Mouse (Mus musculus): ENCODE data around the gene Anks1b. TPM values are rescaled to one million over a fixed set of nuclear protein-coding genes. Genes with fewer than 3 reads are reported as not detected.

The Anks1b gene
- total and polyA plus RNA-seq, 3 experiments, result not detected

DNA sequence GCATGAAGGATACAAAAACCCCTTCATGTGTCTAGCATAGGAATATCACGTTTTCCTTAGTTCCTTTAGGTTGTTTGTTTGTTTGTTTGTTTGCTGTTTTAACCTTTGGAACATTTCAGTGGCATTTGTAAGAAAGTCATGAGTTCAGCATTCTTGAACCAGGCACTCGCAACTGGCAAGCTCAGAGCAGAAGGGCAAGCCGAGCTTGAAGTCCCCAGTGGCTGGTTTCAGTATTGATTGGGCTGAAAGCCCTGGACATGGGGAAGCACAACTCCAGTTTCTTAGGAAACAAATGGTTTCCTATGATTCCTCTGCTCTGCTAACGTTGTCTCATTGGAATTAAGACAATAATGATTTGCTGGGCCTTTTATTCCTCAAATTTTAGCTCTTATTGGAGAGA, 846.7 kb downstream of the Anks1b start:
- H3K9ac ChIP-seq (ENCODE audit: control insufficient read depth, low read depth, low read length, poor library complexity, severe bottlenecking), result no peak overlapping the region
- H3K27me3 ChIP-seq (ENCODE audit: control insufficient read depth in 1 of 2, insufficient read depth in 2 of 2, low read length in 2 of 2), result no peaks in the 10 kb centered on the region; a peak in 1 of 4 replicates
- no peaks in the 10 kb centered on the region for H3K9me3 ChIP-seq (replicated peaks; ENCODE audit: insufficient read depth, low read length)
- no peaks in the 10 kb centered on the region for H3K36me3 ChIP-seq (ENCODE audit: control insufficient read depth in 1 of 2, insufficient read depth in 2 of 2, low read length in 2 of 2)
- no peak overlapping the region for H3K4me3 ChIP-seq (ENCODE audit: control insufficient read depth in 1 of 2, insufficient read depth in 1 of 2, low read depth in 2 of 2, low read length in 2 of 2)
- H3K79me2 ChIP-seq (ENCODE audit: control insufficient read depth, insufficient read depth, low read length, poor library complexity), result no peaks in the 10 kb centered on the region
- no peaks in the 10 kb centered on the region for H3K4me1 ChIP-seq (ENCODE audit: control insufficient read depth in 1 of 2, insufficient read depth in 2 of 2, low read length in 2 of 2)
- DNase-seq (ENCODE audit: low read depth, low spot score), result no peak
- no peak overlapping the region for H3K27ac ChIP-seq (ENCODE audit: control insufficient read depth, low read depth, low read length)
- TF ChIP-seq RAD21 (IDR thresholded peaks at IDR 0.05; ENCODE audit: low read depth, low read length) (no peak), TBP (IDR thresholded peaks at IDR 0.05; ENCODE audit: low read depth, low read length) (no peak), MAFK (IDR thresholded peaks at IDR 0.05; ENCODE audit: borderline replicate concordance, low read depth, low read length) (no peak), EP300 (IDR thresholded peaks at IDR 0.05; ENCODE audit: low read depth in 1 of 2, low read length in 2 of 2) (no peak), GABPA (IDR thresholded peaks at IDR 0.05; ENCODE audit: low read depth, low read length) (no peak), SMC3 (IDR thresholded peaks at IDR 0.05; ENCODE audit: low read depth, low read length) (no peak), RCOR1 (IDR thresholded peaks at IDR 0.05; ENCODE audit: low read depth, low read length) (no peak), NELFE (IDR thresholded peaks at IDR 0.05; ENCODE audit: low read depth, low read length) (no peak), MXI1 (IDR thresholded peaks at IDR 0.05; ENCODE audit: low read depth, low read length) (no peak), TAL1 (IDR thresholded peaks at IDR 0.05; ENCODE audit: low read length) (no peak), HCFC1 (IDR thresholded peaks at IDR 0.05; ENCODE audit: low read depth, low read length) (no peak), CHD2 (IDR thresholded peaks at IDR 0.05; ENCODE audit: low read length) (no peak)

DNA sequence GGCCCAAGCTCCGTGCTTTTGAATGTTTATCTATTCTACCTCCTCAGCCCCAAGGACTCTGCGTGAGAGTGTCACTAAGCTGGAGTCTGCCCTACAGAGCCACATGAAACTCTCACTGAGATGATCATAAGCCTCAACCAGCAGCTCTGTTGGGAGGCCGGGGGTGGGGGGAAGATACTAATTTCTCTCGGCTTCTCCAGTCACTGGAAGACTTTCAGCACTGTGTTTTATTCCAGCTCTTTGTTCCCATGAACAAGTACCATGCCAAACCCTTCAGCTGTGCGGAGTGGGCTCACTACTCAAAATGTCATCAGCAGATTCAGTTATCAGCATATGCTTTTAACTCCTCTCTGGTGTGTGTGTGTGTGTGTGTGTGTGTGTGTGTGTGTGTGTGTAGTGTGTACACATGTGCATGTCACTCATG, 849.8 kb downstream of the Anks1b start:
- no peak overlapping the region for H3K4me3 ChIP-seq (ENCODE audit: control insufficient read depth in 1 of 2, insufficient read depth in 1 of 2, low read depth in 2 of 2, low read length in 2 of 2)
- H3K4me1 ChIP-seq (ENCODE audit: control insufficient read depth in 1 of 2, insufficient read depth in 2 of 2, low read length in 2 of 2), result no peaks in the 10 kb centered on the region
- TF ChIP-seq HCFC1 (IDR thresholded peaks at IDR 0.05; ENCODE audit: low read depth, low read length) (no peak), BHLHE40 (IDR thresholded peaks at IDR 0.05; ENCODE audit: borderline replicate concordance, low read depth, low read length) (no peak), SIN3A (IDR thresholded peaks at IDR 0.05; ENCODE audit: low read length) (no peak), EP300 (IDR thresholded peaks at IDR 0.05; ENCODE audit: low read depth in 1 of 2, low read length in 2 of 2) (no peak), TCF12 (IDR thresholded peaks at IDR 0.05; ENCODE audit: low read depth, low read length) (no peak), RAD21 (IDR thresholded peaks at IDR 0.05; ENCODE audit: low read depth, low read length) (no peak), MXI1 (IDR thresholded peaks at IDR 0.05; ENCODE audit: low read depth, low read length) (no peak), MAFK (IDR thresholded peaks at IDR 0.05; ENCODE audit: borderline replicate concordance, low read depth, low read length) (no peak), ZNF384 (IDR thresholded peaks at IDR 0.05; ENCODE audit: low read depth, low read length) (no peak), ELF1 (IDR thresholded peaks at IDR 0.05; ENCODE audit: low read depth, low read length) (no peak), MYC (IDR thresholded peaks at IDR 0.05; ENCODE audit: low read depth, low read length) (no peak), ZC3H11A (IDR thresholded peaks at IDR 0.05; ENCODE audit: low read depth, low read length) (no peak)
- H3K27me3 ChIP-seq (ENCODE audit: control insufficient read depth in 1 of 2, insufficient read depth in 2 of 2, low read length in 2 of 2), result no peaks in the 10 kb centered on the region; a peak in 1 of 4 replicates
- H3K9ac ChIP-seq (ENCODE audit: control insufficient read depth, low read depth, low read length, poor library complexity, severe bottlenecking), result no peak overlapping the region
- H3K27ac ChIP-seq (ENCODE audit: control insufficient read depth, low read depth, low read length), result no peak overlapping the region
- no peak for DNase-seq (ENCODE audit: low read depth, low spot score)
- no peaks in the 10 kb centered on the region for H3K9me3 ChIP-seq (replicated peaks; ENCODE audit: insufficient read depth, low read length)
- H3K36me3 ChIP-seq (ENCODE audit: control insufficient read depth in 1 of 2, insufficient read depth in 2 of 2, low read length in 2 of 2), result no peaks in the 10 kb centered on the region
- no peaks in the 10 kb centered on the region for H3K79me2 ChIP-seq (ENCODE audit: control insufficient read depth, insufficient read depth, low read length, poor library complexity)
